Mouse (Mus musculus) left cerebral cortex, postnatal 36 days (tissue): ENCODE data around the gene Thsd4. TPM values are rescaled to one million over a fixed set of nuclear protein-coding genes. Genes with fewer than 3 reads are reported as not detected.

Experiments
- DNase-seq, 2 experiments: peaks; one replicate each; pipeline ENCODE4 v3.0.0; 2021 to 2022; ENCODE audit warnings: low spot score in 2 of 2, mixed read lengths in 1 of 2
- intact Hi-C: fragments of 180-260 bp; cut with DNase I; formaldehyde crosslinking; loops from one replicate; pipeline ENCODE4 v1.15.1; 2025
- total RNA-seq, 2 experiments: library from RNA; stranded (reverse); gene quantifications; 2 replicates each; pipeline ENCODE4 v1.2.3; 2021

Gene Thsd4
- 1 to 10 TPM; 4.7 to 4.8 TPM for total RNA-seq

- intact Hi-C loops, result loop anchor here (5.0 to 10.0 kb wide), 2 partner anchors 247 to 275 kb away; no protein-coding TSS in a partner anchor
- DNase-seq, result peak; percentile 9 to 30
These were observed at the start of gene Thsd4 for GRCm38 (mm10) chr9:60521806-60522264. Gene Thsd4 (minus strand): TSS chr9:60522046.

- no peak for DNase-seq
These were observed 49.2 kb upstream of the Thsd4 start for GRCm38 (mm10) chr9:60571041-60571440.

DNA sequence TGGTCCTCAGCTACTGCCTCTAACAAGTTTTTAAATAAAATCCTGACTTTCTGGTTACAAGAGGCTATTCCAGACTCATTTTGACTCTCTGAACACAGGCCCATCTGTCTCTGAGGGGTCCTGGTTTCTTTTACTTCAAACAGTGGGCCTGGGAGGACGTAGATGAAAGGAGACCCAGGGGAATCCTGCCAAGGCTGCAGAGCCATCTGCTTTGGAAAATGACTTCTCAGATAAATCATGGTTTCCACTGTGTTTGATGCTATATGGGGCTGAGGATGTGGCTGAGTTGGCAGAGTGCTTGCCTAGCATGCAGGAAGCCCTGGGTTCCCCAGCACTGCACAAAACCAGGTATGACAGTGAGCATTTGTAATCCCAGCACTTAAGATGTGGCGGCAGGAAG lies 47.5 kb upstream of the Thsd4 start:
- no peak for DNase-seq
- intact Hi-C loops, result no loop called here

More at GRCm38 (mm10) chr9:60571041-60571440, 49.2 kb upstream of the Thsd4 start:
- intact Hi-C loops, result no loop called here

- DNase-seq, result no peak
- intact Hi-C loops, result no loop called here
These were observed 42.0 kb upstream of the Thsd4 start for GRCm38 (mm10) chr9:60563809-60564208.

GRCm38 (mm10) chr9:60562443-60563371 lies 40.9 kb upstream of the Thsd4 start:
- DNase-seq, result no peak
- intact Hi-C loops, result no loop called here

DNA sequence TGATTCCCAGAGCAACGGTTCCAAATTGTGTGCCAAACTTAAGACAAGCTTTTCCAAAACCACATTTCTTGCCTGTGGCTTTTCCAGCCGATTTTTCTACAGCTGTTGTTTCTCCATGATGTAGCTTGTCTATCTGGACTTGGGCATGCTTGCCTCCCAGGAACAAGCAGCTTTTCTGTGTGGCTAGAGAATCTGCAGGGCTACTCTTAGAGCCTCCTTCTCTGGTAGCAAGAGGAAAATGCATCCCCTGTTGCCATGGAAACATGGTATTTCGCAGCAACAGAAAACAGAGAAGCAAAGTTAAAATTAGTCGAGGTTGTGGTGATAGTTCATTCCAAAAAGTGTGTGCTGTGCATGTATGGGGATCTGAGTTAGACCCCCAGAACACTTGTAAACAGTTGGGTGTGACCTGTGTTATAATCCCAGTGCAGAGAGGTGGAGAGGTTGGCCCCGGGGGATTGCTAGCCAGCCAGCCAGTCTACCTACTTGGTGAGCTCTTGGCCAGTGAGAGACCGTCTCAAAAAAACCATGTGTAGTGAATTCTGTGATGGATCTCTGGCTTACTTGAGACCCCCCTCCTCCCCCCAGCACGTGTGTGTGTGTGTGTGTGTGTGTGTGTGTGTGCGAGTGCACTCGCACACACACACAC lies 39.9 kb upstream of the Thsd4 start:
- intact Hi-C loops, result no loop called here

GRCm38 (mm10) chr9:60558507-60558906 lies 36.7 kb upstream of the Thsd4 start:
- no peak for DNase-seq
- intact Hi-C loops, result no loop called here

More for the DNA sequence above, 39.9 kb upstream of the Thsd4 start:
- DNase-seq, result peak; percentile 36 to 39

GRCm38 (mm10) chr9:60551238-60551637 lies 29.4 kb upstream of the Thsd4 start:
- DNase-seq, result no peak
- intact Hi-C loops, result no loop called here

DNA sequence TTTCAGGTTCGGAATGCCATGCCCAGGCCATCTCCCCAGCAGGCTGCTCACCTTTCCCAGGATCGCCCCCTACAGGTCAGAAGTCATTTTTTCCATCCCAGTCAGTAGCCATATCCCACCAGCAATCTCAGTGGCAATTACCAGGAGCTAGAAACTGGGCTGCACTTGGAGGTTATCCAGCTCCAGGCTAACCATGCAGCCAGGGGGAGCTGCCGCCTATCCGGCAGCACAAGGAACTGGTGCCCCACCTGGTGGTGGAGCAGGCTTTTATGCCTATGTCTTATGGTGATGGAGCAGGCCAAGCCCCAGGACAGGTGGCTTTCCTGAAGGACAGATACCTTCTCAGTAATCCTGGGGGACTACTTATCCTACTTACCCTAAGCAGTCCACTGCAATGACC lies 26.3 kb upstream of the Thsd4 start:
- intact Hi-C loops, result no loop called here
- DNase-seq, result peak; percentile 14 to 30

DNA sequence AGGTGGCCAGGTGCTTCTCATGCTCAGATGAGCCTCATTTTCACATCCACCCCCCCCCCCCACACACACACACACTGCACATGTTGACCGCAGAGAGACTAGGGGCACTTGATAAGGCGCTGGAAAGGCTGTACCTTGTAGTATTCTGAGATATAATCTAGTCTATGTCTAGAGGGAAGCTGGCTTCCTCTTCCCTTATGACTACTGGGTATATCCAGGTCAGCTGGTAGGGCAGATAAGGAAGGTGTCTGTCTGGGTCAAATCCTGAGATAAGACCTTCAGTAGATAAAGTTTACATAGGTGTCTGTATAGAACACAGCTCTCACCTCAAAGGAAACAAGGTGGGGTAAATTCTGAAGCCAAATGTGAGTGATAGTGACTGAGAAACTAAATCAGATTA lies 24.3 kb upstream of the Thsd4 start:
- intact Hi-C loops, result no loop called here
- DNase-seq, result no peak

DNA sequence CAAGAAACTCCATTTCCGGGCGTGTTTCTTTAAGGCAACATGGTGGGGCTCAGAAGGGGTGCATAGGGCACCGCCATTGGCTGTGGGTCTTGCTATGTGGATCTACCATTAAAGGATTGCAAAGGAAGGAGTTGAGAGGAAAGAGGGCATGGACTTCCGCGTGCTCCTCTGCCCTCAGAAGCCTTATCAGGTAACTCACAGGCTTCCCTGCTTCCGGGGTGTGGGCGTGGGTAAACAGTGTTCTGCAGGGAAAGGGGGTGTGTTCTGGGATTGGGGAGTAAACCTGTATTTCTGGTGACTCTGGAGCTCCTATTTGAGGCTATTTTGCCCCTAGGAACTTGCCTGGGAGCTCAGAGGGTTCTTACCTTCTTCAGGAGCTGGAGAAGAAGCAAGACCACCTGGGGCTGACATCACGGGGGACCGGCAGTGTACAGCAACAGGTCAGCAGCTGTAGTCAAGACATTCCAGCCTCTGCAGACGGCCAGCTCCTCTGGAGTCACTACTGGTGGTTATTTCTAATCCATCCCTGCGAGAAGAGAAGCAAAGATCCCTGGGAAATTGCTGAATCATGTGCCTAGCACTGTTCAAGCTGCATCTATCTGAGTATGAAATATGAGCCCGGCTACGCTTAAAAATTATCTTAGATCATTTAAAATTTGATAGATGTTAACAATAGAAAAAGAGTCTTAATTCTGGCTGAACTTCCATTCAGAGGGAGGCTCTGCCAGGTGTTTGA lies 23.7 kb upstream of the Thsd4 start:
- intact Hi-C loops, result no loop called here
- no peak for DNase-seq

GRCm38 (mm10) chr9:60543422-60544015 lies 21.7 kb upstream of the Thsd4 start:
- intact Hi-C loops, result no loop called here

DNA sequence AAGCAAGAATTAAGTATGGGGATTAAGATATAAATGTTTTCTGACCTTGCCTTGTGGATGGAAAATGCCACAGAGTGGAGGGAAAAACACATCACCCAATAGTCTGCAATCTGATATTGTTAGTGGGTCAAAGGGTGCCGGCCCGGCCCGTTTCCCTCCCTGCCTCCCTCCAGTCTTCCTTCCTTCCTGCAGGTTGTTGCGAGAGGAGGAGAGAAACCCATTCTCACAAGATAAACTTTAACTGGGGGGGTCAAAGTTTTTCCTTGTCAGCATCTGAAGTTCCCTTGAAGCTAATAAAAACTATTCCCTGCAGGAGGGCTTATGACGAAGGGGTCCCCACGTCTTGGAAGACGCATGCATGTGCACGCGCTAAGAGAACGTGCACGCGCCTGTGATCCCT lies 8.5 kb upstream of the Thsd4 start:
- DNase-seq, result no peak
- intact Hi-C loops, result no loop called here

More at GRCm38 (mm10) chr9:60543422-60544015, 21.7 kb upstream of the Thsd4 start:
- no peak for DNase-seq

DNA sequence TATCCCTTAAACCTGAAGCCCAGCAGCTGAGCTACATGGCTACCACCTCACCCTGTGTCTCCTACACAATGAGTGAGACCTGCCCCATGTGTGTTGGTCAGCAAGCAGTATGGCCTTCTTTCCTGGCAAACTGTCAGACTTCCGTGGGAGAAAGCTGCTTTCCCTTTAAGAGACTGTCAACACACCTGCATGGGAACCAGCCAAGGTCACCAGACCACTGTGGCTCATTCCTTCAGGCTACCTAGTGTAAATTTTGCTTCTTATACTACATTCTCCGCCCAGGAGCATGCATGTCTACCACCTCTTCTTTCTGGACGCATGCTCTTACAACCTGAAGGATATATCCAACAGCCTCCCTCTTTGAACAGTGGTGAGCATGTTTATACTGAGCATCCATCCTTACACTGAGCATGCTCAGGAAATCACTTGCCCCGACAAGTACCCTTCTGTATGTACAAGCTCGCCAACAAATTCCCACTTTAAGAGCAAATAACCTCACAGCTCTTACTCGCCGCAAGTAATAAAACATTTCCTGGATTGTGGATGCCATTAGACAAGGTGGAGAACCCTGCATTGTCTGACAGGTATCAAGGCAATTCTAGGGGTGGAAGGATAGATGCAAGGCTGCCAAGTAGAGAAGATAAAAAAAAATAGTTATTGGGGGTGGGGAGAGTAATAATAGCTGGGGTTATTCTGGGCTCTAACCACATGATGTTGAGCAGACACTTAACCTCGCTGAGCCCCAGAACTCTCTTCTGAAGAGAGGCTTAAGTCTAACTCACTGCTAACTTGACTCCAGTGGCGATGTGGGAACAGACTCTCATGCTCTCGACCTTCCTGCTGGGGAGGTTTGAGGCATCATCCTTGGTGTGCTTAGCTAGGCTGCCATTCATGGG lies 7.8 kb upstream of the Thsd4 start:
- DNase-seq, result no peak
- intact Hi-C loops, result loop anchor here (10.0 kb wide), 1 partner anchor 255 kb away; no protein-coding TSS in a partner anchor

DNA sequence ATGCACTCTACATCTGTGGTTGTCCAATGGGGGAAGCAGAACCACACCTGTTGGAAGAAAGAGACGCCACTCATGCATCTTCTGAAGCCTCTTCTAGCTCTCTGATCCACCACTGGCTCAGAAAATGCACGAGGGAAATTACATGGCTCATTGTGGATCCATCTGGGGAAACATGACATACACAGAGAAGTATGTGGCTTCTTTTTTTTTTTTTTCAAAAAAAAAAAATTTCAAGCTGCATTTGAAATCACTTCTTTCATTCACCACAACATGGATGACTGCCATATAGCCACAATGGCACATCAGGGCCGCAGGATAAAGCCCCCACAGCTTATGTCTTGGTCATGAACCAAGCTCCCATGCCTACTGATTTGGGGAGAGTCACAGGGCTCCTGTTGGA lies 6.4 kb upstream of the Thsd4 start:
- DNase-seq, result no peak
- intact Hi-C loops, result loop anchor here (10.0 kb wide), 1 partner anchor 253 kb away; no protein-coding TSS in a partner anchor

DNA sequence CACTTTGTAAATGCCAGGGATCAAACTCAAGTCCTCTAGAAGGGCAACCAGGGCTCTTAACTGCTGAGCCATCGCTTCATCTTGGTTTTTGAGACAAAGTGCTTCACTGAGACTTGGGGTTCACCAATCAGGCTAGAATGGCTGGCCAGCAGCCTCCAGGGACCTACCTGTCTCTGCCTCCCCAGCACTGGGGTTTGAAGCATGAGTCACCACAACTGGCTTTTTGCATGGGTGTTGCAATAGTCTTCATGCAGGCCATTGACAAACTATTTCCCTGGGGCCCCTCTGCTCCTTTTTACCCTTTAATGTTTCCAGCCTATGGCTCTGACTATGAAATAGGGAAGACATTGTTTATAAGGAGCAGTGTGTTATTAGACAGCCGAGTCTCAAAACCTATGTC lies 6.0 kb upstream of the Thsd4 start:
- intact Hi-C loops, result loop anchor here (10.0 kb wide), 1 partner anchor 253 kb away; no protein-coding TSS in a partner anchor

GRCm38 (mm10) chr9:60527051-60527450 lies 5.2 kb upstream of the Thsd4 start:
- intact Hi-C loops, result loop anchor here (10.0 kb wide), 1 partner anchor 252 kb away; no protein-coding TSS in a partner anchor
- no peak for DNase-seq

More for the DNA sequence above, 6.0 kb upstream of the Thsd4 start:
- no peak for DNase-seq

DNA sequence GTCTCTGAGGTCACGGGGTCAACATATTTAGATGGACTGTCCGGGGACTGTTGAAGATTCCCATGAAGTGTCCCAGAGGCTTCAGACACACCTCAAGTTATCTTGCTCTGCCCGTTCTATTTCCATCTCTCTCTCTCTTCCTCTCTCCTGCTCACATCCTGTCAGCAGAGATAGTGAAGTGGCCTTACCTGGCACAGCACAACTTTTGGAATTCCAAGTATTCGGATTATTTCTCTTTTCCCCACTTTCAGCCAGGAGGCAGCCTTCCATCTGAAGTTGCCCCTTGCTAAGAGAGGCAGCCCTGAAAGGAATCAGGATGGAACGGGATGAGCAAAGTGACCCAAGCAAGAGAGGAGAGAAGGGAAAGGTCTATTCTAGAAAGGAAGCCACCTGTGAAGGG lies 4.3 kb upstream of the Thsd4 start:
- DNase-seq, result no peak
- intact Hi-C loops, result loop anchor here (10.0 kb wide), 1 partner anchor 251 kb away; no protein-coding TSS in a partner anchor
